Mouse (Mus musculus): ENCODE data around the gene Hal. TPM values are rescaled to one million over a fixed set of nuclear protein-coding genes. Genes with fewer than 3 reads are reported as not detected.

Hal gene
- polyA plus RNA-seq, 1 experiment from 2014 or later: 0.65 TPM

DNA sequence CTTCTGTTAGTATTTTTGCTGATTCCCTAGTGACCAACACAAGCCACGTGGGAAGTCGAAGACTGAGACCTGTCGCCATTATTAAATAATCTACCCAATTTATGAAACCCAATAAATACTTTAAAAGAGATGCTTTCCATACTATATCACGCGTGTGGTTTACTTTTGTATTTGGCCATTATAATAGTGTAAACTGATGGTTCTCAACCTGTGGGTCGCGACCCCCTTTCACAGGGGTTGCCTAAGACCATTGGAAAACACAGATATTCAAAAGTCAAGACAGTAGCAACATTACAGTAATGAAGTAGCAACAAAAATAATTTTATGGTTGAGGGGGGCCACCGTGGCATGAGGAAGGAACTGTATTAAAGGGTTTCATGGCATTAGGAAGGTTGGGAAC is 30.6 kb downstream of the Hal start:
- H3K9me3 ChIP-seq (ENCODE audit: control insufficient read depth, low read length): no peaks in the 10 kb centered on the region
- H3K4me2 ChIP-seq (ENCODE audit: low read length): no peak overlapping the region
- DNase-seq (ENCODE audit: low spot score) (no peak), ATAC-seq (replicated peaks; ENCODE audit: low FRiP score, low TSS enrichment, low read depth) (no peak)
- 92% methylated on average over 8 of the region's 8 CpGs for WGBS
- H3K27me3 ChIP-seq (replicated peaks; ENCODE audit: control insufficient read depth, insufficient read depth, low read length): no peaks in the 10 kb centered on the region
- H3K36me3 ChIP-seq (ENCODE audit: control insufficient read depth, insufficient read depth, low read length): no peaks in the 10 kb centered on the region
- H3K9ac ChIP-seq (ENCODE audit: low read length): no peak overlapping the region
- H3K27ac ChIP-seq (ENCODE audit: low read depth): no peak overlapping the region
- no peaks in the 10 kb centered on the region for H3K4me1 ChIP-seq (replicated peaks; ENCODE audit: control insufficient read depth, insufficient read depth, low read length)
- H3K4me3 ChIP-seq (ENCODE audit: low read depth, low read length): no peak overlapping the region

DNA sequence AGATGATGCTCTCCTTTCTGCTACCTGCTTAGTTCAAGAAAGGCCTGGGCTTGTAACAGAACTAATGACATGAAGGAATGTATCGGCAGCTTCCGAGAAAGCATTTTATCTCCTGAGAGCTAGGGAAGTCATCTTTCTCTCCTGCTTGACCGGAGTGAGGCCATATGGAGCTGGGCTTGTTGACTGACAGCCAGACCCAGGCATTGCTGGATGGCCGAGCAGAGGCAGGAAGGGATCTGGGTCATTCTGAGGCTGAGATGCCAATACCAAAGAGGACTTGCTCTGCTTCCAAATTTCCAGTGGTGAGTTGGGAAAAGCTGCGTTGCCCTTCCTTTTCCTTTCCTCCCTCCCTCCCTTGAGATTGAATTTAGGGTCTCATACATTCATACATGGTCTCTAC is 31.2 kb downstream of the Hal start:
- DNase-seq (ENCODE audit: low spot score) (no peak), ATAC-seq (replicated peaks; ENCODE audit: low FRiP score, low TSS enrichment, low read depth) (no peak)
- H3K27ac ChIP-seq (ENCODE audit: low read depth): no peak overlapping the region
- no peak overlapping the region for H3K4me3 ChIP-seq (ENCODE audit: low read depth, low read length)
- WGBS: 71% methylated on average over 5 of the region's 5 CpGs
- no peaks in the 10 kb centered on the region for H3K4me1 ChIP-seq (replicated peaks; ENCODE audit: control insufficient read depth, insufficient read depth, low read length)
- H3K27me3 ChIP-seq (replicated peaks; ENCODE audit: control insufficient read depth, insufficient read depth, low read length): no peaks in the 10 kb centered on the region
- no peaks in the 10 kb centered on the region for H3K36me3 ChIP-seq (ENCODE audit: control insufficient read depth, insufficient read depth, low read length)
- H3K9ac ChIP-seq (ENCODE audit: low read length): no peak overlapping the region
- no peaks in the 10 kb centered on the region for H3K9me3 ChIP-seq (ENCODE audit: control insufficient read depth, low read length)
- no peak overlapping the region for H3K4me2 ChIP-seq (ENCODE audit: low read length)

DNA sequence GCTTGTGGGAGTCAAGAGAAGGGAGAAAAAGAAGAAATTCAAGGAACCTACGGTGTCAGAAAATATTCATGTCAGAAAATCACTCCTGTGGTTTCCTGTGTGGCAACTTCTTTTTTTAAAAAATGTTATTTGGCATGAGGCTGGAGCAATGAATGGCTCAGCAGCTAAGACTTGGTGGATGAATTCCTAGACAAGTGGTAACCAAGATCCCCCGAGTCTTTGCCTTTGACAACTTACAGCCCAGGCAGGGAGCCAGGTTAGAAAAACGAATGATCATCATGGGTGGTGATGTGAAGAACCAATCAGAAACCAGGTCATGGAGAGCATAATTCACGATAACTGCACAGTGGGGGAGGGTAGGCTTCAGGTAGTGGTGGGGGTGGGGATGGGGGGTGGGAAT is 32.4 kb downstream of the Hal start:
- ATAC-seq (replicated peaks; ENCODE audit: low FRiP score, low TSS enrichment, low read depth) (no peak), DNase-seq (ENCODE audit: low spot score) (no peak)
- H3K9ac ChIP-seq (ENCODE audit: low read length): no peak overlapping the region
- H3K4me2 ChIP-seq (ENCODE audit: low read length): no peak overlapping the region
- 71% methylated on average over 4 of the region's 4 CpGs for WGBS
- H3K27ac ChIP-seq (ENCODE audit: low read depth): no peak overlapping the region
- H3K4me3 ChIP-seq (ENCODE audit: low read depth, low read length): no peak overlapping the region
- no peaks in the 10 kb centered on the region for H3K4me1 ChIP-seq (replicated peaks; ENCODE audit: control insufficient read depth, insufficient read depth, low read length)
- no peaks in the 10 kb centered on the region for H3K36me3 ChIP-seq (ENCODE audit: control insufficient read depth, insufficient read depth, low read length)
- no peaks in the 10 kb centered on the region for H3K27me3 ChIP-seq (replicated peaks; ENCODE audit: control insufficient read depth, insufficient read depth, low read length)
- no peaks in the 10 kb centered on the region for H3K9me3 ChIP-seq (ENCODE audit: control insufficient read depth, low read length)

DNA sequence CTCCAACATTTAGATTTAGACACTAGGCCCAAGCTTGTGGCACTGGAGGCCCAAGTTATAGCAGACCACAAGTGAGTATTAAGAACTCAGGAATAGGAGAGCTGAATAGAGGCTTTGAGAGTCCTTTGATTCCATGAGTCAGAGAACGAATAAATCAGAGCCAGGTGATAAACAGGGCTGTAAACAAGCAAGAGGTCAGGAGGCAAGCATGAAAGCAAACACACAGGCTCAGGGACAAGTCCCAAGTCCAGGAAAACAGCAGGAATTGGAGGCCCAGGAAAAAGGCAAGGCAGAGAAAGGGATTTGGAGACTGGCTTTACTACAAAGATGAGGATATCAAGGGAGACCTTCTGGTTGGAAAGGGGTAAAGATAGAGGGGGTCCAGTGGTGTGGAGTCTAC is 36.8 kb downstream of the Hal start:
- no peak overlapping the region for H3K4me2 ChIP-seq (ENCODE audit: low read length)
- WGBS: 73% methylated on average over 1 of the region's 1 CpGs
- H3K9ac ChIP-seq (ENCODE audit: low read length): no peak overlapping the region
- no peaks in the 10 kb centered on the region for H3K9me3 ChIP-seq (ENCODE audit: control insufficient read depth, low read length)
- H3K4me1 ChIP-seq (replicated peaks; ENCODE audit: control insufficient read depth, insufficient read depth, low read length): no peaks in the 10 kb centered on the region
- no peak overlapping the region for H3K27ac ChIP-seq (ENCODE audit: low read depth)
- no peak overlapping the region for H3K4me3 ChIP-seq (ENCODE audit: low read depth, low read length)
- H3K36me3 ChIP-seq (ENCODE audit: control insufficient read depth, insufficient read depth, low read length): no peaks in the 10 kb centered on the region
- ATAC-seq (replicated peaks; ENCODE audit: low FRiP score, low TSS enrichment, low read depth): no peak
- H3K27me3 ChIP-seq (replicated peaks; ENCODE audit: control insufficient read depth, insufficient read depth, low read length): no peaks in the 10 kb centered on the region
- no peak for DNase-seq (ENCODE audit: low spot score)

DNA sequence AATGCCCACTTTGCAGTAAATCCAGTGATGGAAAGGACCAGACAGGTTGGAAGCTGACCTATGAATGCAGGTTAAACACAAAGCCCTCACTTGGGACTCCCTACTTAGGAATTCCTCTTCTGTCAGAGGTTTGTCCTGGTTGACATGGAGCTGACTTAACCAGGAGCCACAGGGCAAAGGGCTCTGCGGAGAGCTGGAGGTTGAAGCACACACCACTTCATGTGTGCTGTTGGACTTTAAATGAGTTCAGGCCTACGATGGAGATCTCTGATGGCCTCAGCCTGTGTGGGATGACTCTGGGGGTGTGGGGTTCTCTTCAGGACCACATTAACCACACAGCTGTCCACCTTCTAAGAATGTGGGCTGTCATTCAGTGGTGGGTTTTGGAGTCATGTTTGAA is 49.7 kb downstream of the Hal start:
- Histone ChIP-seq H3K36me3 (ENCODE audit: control insufficient read depth, insufficient read depth, low read length) (no peaks in the 10 kb centered on the region), H3K9me3 (ENCODE audit: control insufficient read depth, low read length) (no peaks in the 10 kb centered on the region), H3K27ac (ENCODE audit: low read depth) (no peak overlapping the region), H3K27me3 (replicated peaks; ENCODE audit: control insufficient read depth, insufficient read depth, low read length) (0 out of 2 replicates have a peak, but pooled peaks cover 6% of the 10 kb centered on the region), H3K4me2 (ENCODE audit: low read length) (no peak overlapping the region), H3K4me1 (replicated peaks; ENCODE audit: control insufficient read depth, insufficient read depth, low read length) (peaks cover 6% of the 10 kb centered on the region), H3K9ac (ENCODE audit: low read length) (no peak overlapping the region), H3K4me3 (ENCODE audit: low read depth, low read length) (no peak overlapping the region)
- DNase-seq (ENCODE audit: low spot score) (no peak), ATAC-seq (replicated peaks; ENCODE audit: low FRiP score, low TSS enrichment, low read depth) (no peak)
- WGBS: 88% methylated on average over 2 of the region's 2 CpGs

DNA sequence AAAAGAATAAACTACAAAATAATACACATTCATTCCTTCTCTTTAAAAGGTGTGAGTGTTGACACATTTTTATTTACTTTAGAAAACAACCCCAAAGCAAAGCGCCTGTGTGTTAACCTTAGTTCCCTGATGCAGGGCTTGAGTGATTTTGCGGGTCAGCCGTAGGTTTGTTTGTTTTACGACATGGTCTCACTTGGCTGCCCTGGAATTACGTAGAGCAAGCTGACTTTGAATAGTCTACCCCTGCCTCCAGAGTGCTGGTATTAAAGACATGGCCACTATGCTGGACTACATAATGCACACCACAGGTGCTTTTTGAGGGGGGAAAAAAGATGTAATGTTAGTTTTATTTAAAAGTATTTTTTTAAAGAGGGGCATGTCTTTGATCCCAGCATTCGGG is 50.2 kb downstream of the Hal start:
- 43% methylated on average over 6 of the region's 6 CpGs for WGBS
- H3K27me3 ChIP-seq (replicated peaks; ENCODE audit: control insufficient read depth, insufficient read depth, low read length): 0 out of 2 replicates have a peak, but pooled peaks cover 6% of the 10 kb centered on the region
- H3K4me1 ChIP-seq (replicated peaks; ENCODE audit: control insufficient read depth, insufficient read depth, low read length): peaks cover 6% of the 10 kb centered on the region
- H3K4me3 ChIP-seq (ENCODE audit: low read depth, low read length): no peak overlapping the region
- H3K9ac ChIP-seq (ENCODE audit: low read length): no peak overlapping the region
- ATAC-seq (replicated peaks; ENCODE audit: low FRiP score, low TSS enrichment, low read depth): no peak
- DNase-seq (ENCODE audit: low spot score): no peak
- H3K36me3 ChIP-seq (ENCODE audit: control insufficient read depth, insufficient read depth, low read length): no peaks in the 10 kb centered on the region
- no peak overlapping the region for H3K4me2 ChIP-seq (ENCODE audit: low read length)
- H3K9me3 ChIP-seq (ENCODE audit: control insufficient read depth, low read length): no peaks in the 10 kb centered on the region
- no peak overlapping the region for H3K27ac ChIP-seq (ENCODE audit: low read depth)

DNA sequence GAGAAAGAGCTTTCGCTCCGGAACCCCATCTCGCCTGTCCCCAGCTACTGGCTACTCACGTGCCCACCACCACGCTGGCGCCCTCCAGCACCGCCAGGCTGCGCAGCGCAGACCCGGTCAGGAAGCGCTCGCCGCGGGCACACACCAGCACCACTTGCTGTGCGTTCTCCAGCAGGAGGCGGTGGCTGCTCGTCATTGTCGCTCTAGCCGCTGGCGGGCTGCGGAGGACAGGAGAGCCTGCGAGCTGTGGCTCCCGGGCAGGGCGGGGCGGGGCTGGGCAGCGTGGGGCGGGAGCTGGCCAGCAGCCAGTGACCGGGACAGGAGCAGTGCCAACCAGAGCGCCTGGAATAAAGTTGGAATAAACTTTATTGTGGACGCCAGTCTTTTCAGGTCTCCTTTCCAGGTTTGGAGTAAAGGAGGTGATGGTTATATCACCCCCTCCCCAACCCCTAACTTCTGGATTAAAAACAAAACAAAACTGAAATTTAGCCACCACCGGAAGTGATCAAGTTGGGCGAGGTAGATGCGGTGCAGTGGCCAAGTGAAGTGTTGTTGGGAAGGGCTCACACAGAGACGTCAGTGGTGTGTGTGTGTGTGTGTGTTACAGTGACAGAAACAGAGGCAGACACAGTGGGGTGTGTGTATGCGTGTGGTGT is 51.3 kb downstream of the Hal start, which contains the start of gene Amdhd1:
Amdhd1 (minus strand) TSS at position 259 of the 656 bp plus-strand sequence.
- DNase-seq (ENCODE audit: low spot score): peak; percentile 82
- H3K36me3 ChIP-seq (ENCODE audit: control insufficient read depth, insufficient read depth, low read length): no peaks in the 10 kb centered on the region
- H3K4me2 ChIP-seq (ENCODE audit: low read length): peak within 1 kb of the TSS; percentile 67
- H3K9ac ChIP-seq (ENCODE audit: low read length): 0 out of 2 replicates have a peak within 1 kb of the TSS, but pooled peaks have one; percentile 25
- WGBS: 3% methylated on average over 35 of the region's 35 CpGs
- peak within 1 kb of the TSS; percentile 40 for H3K4me3 ChIP-seq (ENCODE audit: low read depth, low read length)
- peak; percentile 91 for ATAC-seq (replicated peaks; ENCODE audit: low FRiP score, low TSS enrichment, low read depth)
- no peak within 1 kb of the TSS for H3K27ac ChIP-seq (ENCODE audit: low read depth)
- 0 out of 2 replicates have a peak, but pooled peaks cover 6% of the 10 kb centered on the region for H3K27me3 ChIP-seq (replicated peaks; ENCODE audit: control insufficient read depth, insufficient read depth, low read length)
- H3K9me3 ChIP-seq (ENCODE audit: control insufficient read depth, low read length): no peaks in the 10 kb centered on the region
- H3K4me1 ChIP-seq (replicated peaks; ENCODE audit: control insufficient read depth, insufficient read depth, low read length): peaks cover 6% of the 10 kb centered on the region

DNA sequence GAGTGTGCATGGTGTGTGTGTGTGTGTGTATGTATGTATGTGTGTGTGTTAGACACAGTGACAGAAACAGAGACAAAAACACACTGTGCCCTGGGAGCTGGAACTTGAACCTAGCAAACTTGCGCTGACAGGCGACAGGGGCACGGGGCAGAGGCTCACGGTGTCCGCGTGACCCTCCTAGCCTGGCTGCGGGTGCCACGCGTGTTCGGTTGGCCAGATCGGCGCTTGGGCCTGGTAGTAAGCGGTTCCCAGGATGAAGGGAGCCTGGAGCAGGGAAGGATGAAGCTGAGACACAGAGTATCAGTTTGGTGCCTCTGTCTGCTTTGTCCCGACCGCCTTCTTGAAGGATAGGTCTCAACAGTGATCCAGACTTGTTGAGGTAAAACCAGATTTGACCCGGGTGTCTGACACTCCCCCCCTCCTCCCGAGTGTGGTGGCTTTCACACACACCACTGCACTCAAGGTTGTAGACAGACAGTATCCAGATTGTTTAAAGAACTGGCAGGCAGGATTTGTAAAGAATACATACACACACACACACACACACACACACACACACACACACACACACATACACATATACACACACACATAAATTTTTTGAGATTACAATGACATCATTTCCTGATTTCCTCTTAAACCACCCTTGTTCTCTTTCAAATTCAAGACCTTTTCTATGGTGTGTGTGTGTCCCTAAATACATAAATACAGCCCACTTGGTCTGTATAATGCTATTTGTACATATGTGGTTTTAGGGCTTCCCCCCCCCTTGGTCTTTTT is 52.1 kb downstream of the Hal start, which contains the start of gene Ccdc38:
Ccdc38 (plus strand) TSS at position 202 of the 780 bp plus-strand sequence.
- DNase-seq (ENCODE audit: low spot score): no peak
- Histone ChIP-seq H3K36me3 (ENCODE audit: control insufficient read depth, insufficient read depth, low read length) (no peaks in the 10 kb centered on the region), H3K4me3 (ENCODE audit: low read depth, low read length) (peak within 1 kb of the TSS; percentile 40), H3K27me3 (replicated peaks; ENCODE audit: control insufficient read depth, insufficient read depth, low read length) (0 out of 2 replicates have a peak, but pooled peaks cover 3% of the 10 kb centered on the region), H3K4me2 (ENCODE audit: low read length) (peak within 1 kb of the TSS; percentile 67), H3K4me1 (replicated peaks; ENCODE audit: control insufficient read depth, insufficient read depth, low read length) (peaks cover 6% of the 10 kb centered on the region), H3K9ac (ENCODE audit: low read length) (0 out of 2 replicates have a peak within 1 kb of the TSS, but pooled peaks have one; percentile 25), H3K27ac (ENCODE audit: low read depth) (no peak within 1 kb of the TSS), H3K9me3 (ENCODE audit: control insufficient read depth, low read length) (no peaks in the 10 kb centered on the region)
- no peak for ATAC-seq (replicated peaks; ENCODE audit: low FRiP score, low TSS enrichment, low read depth)
- 60% methylated on average over 17 of the region's 17 CpGs for WGBS
